Comparison of ENCODE assay signal across 25 mouse cellular contexts in genomic region chr5:66720921-66721320, GRCm38 (mm10). TPM values are rescaled to one million over a fixed set of nuclear protein-coding genes. Genes with fewer than 3 reads are reported as not detected.
DNase-seq lines count a peak whose midpoint lies in the region; ATAC-seq and TF ChIP-seq lines count a peak whose summit lies in the region.
"Had no signal": no experiment of that assay in that cellular context is flagged by ENCODE, and none has a peak within 500 bp of the region (broad histone marks: within the 10 kb centered on the region; RNA-seq: fewer than 3 reads in every experiment).

No protein-coding gene starts in this region.

- no peaks in the 10 kb centered on the region for H3K9me3 ChIP-seq in midbrain, embryonic 10.5 days (replicated peaks)
- H3K9me3 ChIP-seq in midbrain, postnatal 0 days (ENCODE audit: low read length) = no peaks in the 10 kb centered on the region
- H3K9me3 ChIP-seq in embryonic facial prominence, embryonic 13.5 days = no peaks in the 10 kb centered on the region
- H3K9me3 ChIP-seq: forebrain, embryonic 15.5 days; hindbrain, embryonic 12.5 days; limb, embryonic 12.5 days; liver, embryonic 13.5 days had no signal

- no peak for TF ChIP-seq EP300 in heart, adult 2 months (IDR thresholded peaks at IDR 0.05; ENCODE audit: insufficient read depth, low read depth, low read length)

- peak overlapping the region; percentile 46; the same call in 1 of the 2 replicates for H3K27ac ChIP-seq in midbrain, embryonic 10.5 days (replicated peaks)
- H3K27ac ChIP-seq in midbrain, postnatal 0 days (ENCODE audit: low read depth, low read length) = no peak overlapping the region
- H3K27ac ChIP-seq in embryonic facial prominence, embryonic 13.5 days = peak overlapping the region; percentile 48; the same call in 1 of the 2 replicates
- no peak overlapping the region for H3K27ac ChIP-seq in heart, adult 2 months
- no peak overlapping the region for H3K27ac ChIP-seq in cerebellum, adult 2 months (ENCODE audit: insufficient read depth, low read length)
- H3K27ac ChIP-seq: forebrain, embryonic 15.5 days; hindbrain, embryonic 12.5 days; limb, embryonic 12.5 days; liver, embryonic 13.5 days had no signal

- intact Hi-C loops in heart, adult 2 months (cut with DNase I) = no loop called here
- intact Hi-C loops in heart, postnatal 36 days (cut with DNase I) = no loop called here

- peak; percentile 41 for DNase-seq in midbrain, embryonic 10.5 days (ENCODE audit: low spot score)
- no peak for DNase-seq in midbrain, postnatal 0 days (ENCODE audit: low spot score)
- peak; percentile 79 for DNase-seq in R1 (ENCODE audit: low read depth, low spot score)
- no peak for DNase-seq in heart, adult 2 months
- DNase-seq in cerebellum, adult 2 months = no peak
- no peak for DNase-seq in heart, postnatal 36 days
- DNase-seq: adrenal gland, postnatal 14 days; cerebellum, adult 9-11 months; gastrocnemius, postnatal 10 days; heart, postnatal 10 days; kidney, adult 11 months; kidney, postnatal 4 days; layer of hippocampus, adult 9-11 months; liver, embryonic 13.5 days; lung, embryonic 14.5 days; right cerebral cortex, postnatal 25 days; spleen, adult 18-20 months had no signal

- WGBS in midbrain, embryonic 10.5 days = 7% methylated on average over 5 of the region's 5 CpGs
- 13% methylated on average over 5 of the region's 5 CpGs for WGBS in midbrain, postnatal 0 days
- WGBS in embryonic facial prominence, embryonic 13.5 days = 4% methylated on average over 5 of the region's 5 CpGs
- WGBS in heart, adult 2 months = 53% methylated on average over 5 of the region's 5 CpGs
- 38% methylated on average over 5 of the region's 5 CpGs for WGBS in cerebellum, adult 2 months

- TF ChIP-seq POLR2A in heart, adult 2 months (IDR thresholded peaks at IDR 0.05; ENCODE audit: insufficient read depth, low read depth, low read length) = no peak
- TF ChIP-seq POLR2A in cerebellum, adult 2 months (IDR thresholded peaks at IDR 0.05; ENCODE audit: borderline replicate concordance, insufficient read depth, low read length) = no peak

- no peaks in the 10 kb centered on the region for H3K79me2 ChIP-seq in heart, adult 2 months (replicated peaks; ENCODE audit: control insufficient read depth, insufficient read depth, low read length)

- ATAC-seq in midbrain, postnatal 0 days (ENCODE audit: low FRiP score) = no peak
- ATAC-seq in embryonic facial prominence, embryonic 13.5 days (ENCODE audit: insufficient number of reproducible peaks, insufficient read depth, low FRiP score, low TSS enrichment, low read depth) = no peak
- ATAC-seq: forebrain, embryonic 15.5 days had no signal

- no peak for TF ChIP-seq CTCF in midbrain, postnatal 0 days (IDR thresholded peaks at IDR 0.05)
- no peak for TF ChIP-seq CTCF in heart, adult 2 months (IDR thresholded peaks at IDR 0.05)
- no peak for TF ChIP-seq CTCF in cerebellum, adult 2 months (IDR thresholded peaks at IDR 0.05; ENCODE audit: borderline replicate concordance, insufficient read depth, low read depth, low read length)

- H3K4me1 ChIP-seq in midbrain, embryonic 10.5 days = peaks cover 55% of the 10 kb centered on the region
- H3K4me1 ChIP-seq in midbrain, postnatal 0 days (ENCODE audit: insufficient read depth, low read length) = no peaks in the 10 kb centered on the region
- H3K4me1 ChIP-seq in embryonic facial prominence, embryonic 13.5 days = peaks cover 49% of the 10 kb centered on the region
- H3K4me1 ChIP-seq in heart, adult 2 months (ENCODE audit: control insufficient read depth, insufficient read depth, low read length) = peaks cover 12% of the 10 kb centered on the region
- no peaks in the 10 kb centered on the region for H3K4me1 ChIP-seq in cerebellum, adult 2 months (ENCODE audit: control insufficient read depth, insufficient read depth, low read length)
- H3K4me1 ChIP-seq: forebrain, embryonic 15.5 days; liver, embryonic 13.5 days had no signal

- H3K9ac ChIP-seq in midbrain, postnatal 0 days (replicated peaks; ENCODE audit: low read length, poor library complexity, severe bottlenecking) = no peak overlapping the region
- H3K9ac ChIP-seq in embryonic facial prominence, embryonic 13.5 days = no peak overlapping the region
- no peak overlapping the region for H3K9ac ChIP-seq in heart, adult 2 months (ENCODE audit: low read depth, low read length)
- H3K9ac ChIP-seq: forebrain, embryonic 15.5 days; heart, embryonic 12.5 days; hindbrain, embryonic 12.5 days; limb, embryonic 12.5 days; liver, embryonic 13.5 days; lung, embryonic 14.5 days had no signal

- no peak overlapping the region for H3K4me2 ChIP-seq in midbrain, postnatal 0 days (ENCODE audit: low read depth, low read length, poor library complexity, severe bottlenecking)
- no peak overlapping the region for H3K4me2 ChIP-seq in embryonic facial prominence, embryonic 13.5 days
- H3K4me2 ChIP-seq: forebrain, embryonic 15.5 days; heart, embryonic 12.5 days; hindbrain, embryonic 12.5 days; limb, embryonic 12.5 days; liver, embryonic 13.5 days; lung, embryonic 14.5 days had no signal

- H3K4me3 ChIP-seq in midbrain, embryonic 10.5 days = no peak overlapping the region
- no peak overlapping the region for H3K4me3 ChIP-seq in midbrain, postnatal 0 days (ENCODE audit: low read depth, low read length)
- H3K4me3 ChIP-seq in embryonic facial prominence, embryonic 13.5 days = no peak overlapping the region
- no peak overlapping the region for H3K4me3 ChIP-seq in heart, adult 2 months
- H3K4me3 ChIP-seq in cerebellum, adult 2 months (replicated peaks; ENCODE audit: insufficient read depth, low read depth, low read length) = no peak overlapping the region
- H3K4me3 ChIP-seq: forebrain, embryonic 15.5 days; heart, embryonic 12.5 days; hindbrain, embryonic 12.5 days; limb, embryonic 12.5 days; liver, embryonic 13.5 days had no signal

- no peaks in the 10 kb centered on the region for H3K36me3 ChIP-seq in midbrain, embryonic 10.5 days
- H3K36me3 ChIP-seq in midbrain, postnatal 0 days (ENCODE audit: insufficient read depth, low read length) = no peaks in the 10 kb centered on the region
- no peaks in the 10 kb centered on the region for H3K36me3 ChIP-seq in embryonic facial prominence, embryonic 13.5 days
- H3K36me3 ChIP-seq in heart, adult 2 months (ENCODE audit: control insufficient read depth, insufficient read depth, low read length) = peaks cover 4% of the 10 kb centered on the region
- H3K36me3 ChIP-seq: forebrain, embryonic 15.5 days; heart, embryonic 12.5 days; hindbrain, embryonic 12.5 days; limb, embryonic 12.5 days; liver, embryonic 13.5 days had no signal

- H3K27me3 ChIP-seq in midbrain, embryonic 10.5 days (ENCODE audit: low read depth, poor library complexity, severe bottlenecking) = peaks cover 37% of the 10 kb centered on the region
- H3K27me3 ChIP-seq in midbrain, postnatal 0 days (ENCODE audit: insufficient read depth, low read length) = no peaks in the 10 kb centered on the region
- no peaks in the 10 kb centered on the region for H3K27me3 ChIP-seq in embryonic facial prominence, embryonic 13.5 days
- no peaks in the 10 kb centered on the region for H3K27me3 ChIP-seq in heart, adult 2 months (ENCODE audit: control insufficient read depth, insufficient read depth, low read length)
- H3K27me3 ChIP-seq in cerebellum, adult 2 months (ENCODE audit: control insufficient read depth, insufficient read depth, low read length) = no peaks in the 10 kb centered on the region
- H3K27me3 ChIP-seq: forebrain, embryonic 15.5 days; hindbrain, embryonic 12.5 days; limb, embryonic 12.5 days; liver, embryonic 13.5 days had no signal

RNA-seq across cellular contexts. Expression of gene Limch1, which starts 24.7 kb away (rescaled TPM):
- polyA plus RNA-seq in midbrain, embryonic 10.5 days (2016; fragmentation: Nextera tagmentation; extraction: Ambion mirVana) = 33.2 and 37.2 TPM in 2 replicates
- total RNA-seq in midbrain, postnatal 0 days (2014; rRNA removed) = 97.8 and 119 TPM in 2 replicates
- polyA plus RNA-seq in midbrain, postnatal 0 days (2015; fragmentation: Nextera tagmentation; extraction: Ambion mirVana) = 46.6 and 46.7 TPM in 2 replicates
- 106 and 115 TPM in 2 replicates for polyA plus RNA-seq in embryonic facial prominence, embryonic 13.5 days (2015; fragmentation: Nextera tagmentation; extraction: Ambion mirVana)
- total RNA-seq in heart, adult 2 months (2021) = 100 to 1,000 TPM; 230 to 277 TPM
- polyA plus RNA-seq in heart, adult 2 months (2012; rRNA removed) = 60.2 and 120 TPM in 2 replicates
- polyA plus RNA-seq in cerebellum, adult 2 months (2012; rRNA removed) = 66.2 and 68.1 TPM in 2 replicates
- total RNA-seq in heart, postnatal 36 days (2021) = 100 to 1,000 TPM; 238 to 297 TPM
- total RNA-seq: common myeloid progenitor, adult 5-6 weeks; granulocyte monocyte progenitor cell, adult 5-6 weeks had no signal

RNA-seq across cellular contexts. Expression of gene Uchl1, which starts 45.0 kb away (rescaled TPM):
- polyA plus RNA-seq in midbrain, embryonic 10.5 days (2016; fragmentation: Nextera tagmentation; extraction: Ambion mirVana) = 265 and 368 TPM in 2 replicates
- 1,819 and 2,069 TPM in 2 replicates for total RNA-seq in midbrain, postnatal 0 days (2014; rRNA removed)
- polyA plus RNA-seq in midbrain, postnatal 0 days (2015; fragmentation: Nextera tagmentation; extraction: Ambion mirVana) = 2,098 and 2,247 TPM in 2 replicates
- 65.0 and 94.3 TPM in 2 replicates for polyA plus RNA-seq in embryonic facial prominence, embryonic 13.5 days (2015; fragmentation: Nextera tagmentation; extraction: Ambion mirVana)
- total RNA-seq in heart, adult 2 months (2021) = 10 to 100 TPM in 1 of 2 experiments, 1 to 10 TPM in 1; 7.2 to 10.3 TPM
- 13.4 and 20.8 TPM in 2 replicates for polyA plus RNA-seq in heart, adult 2 months (2012; rRNA removed)
- polyA plus RNA-seq in cerebellum, adult 2 months (2012; rRNA removed) = 709 and 904 TPM in 2 replicates
- total RNA-seq in heart, postnatal 36 days (2021) = 1 to 10 TPM; 8.5 to 8.8 TPM
- total RNA-seq: megakaryocyte, adult 5-6 weeks had no signal

Comparison
In these comparisons a context has a peak if more than half of its experiments do, and no peak if none do; other contexts are left out.
1. DNase-seq: peak in midbrain, embryonic 10.5 days (single experiment) and R1 (single experiment); none in midbrain, postnatal 0 days (single experiment), heart, adult 2 months (0 of 2), cerebellum, adult 2 months (0 of 2) and heart, postnatal 36 days (0 of 2).
2. H3K27ac ChIP-seq: peak in midbrain, embryonic 10.5 days (single experiment) and embryonic facial prominence, embryonic 13.5 days (single experiment); none in midbrain, postnatal 0 days (single experiment), heart, adult 2 months (single experiment) and cerebellum, adult 2 months (single experiment).